Comparison of ENCODE assay signal across 24 mouse cellular contexts in the genomic region with DNA sequence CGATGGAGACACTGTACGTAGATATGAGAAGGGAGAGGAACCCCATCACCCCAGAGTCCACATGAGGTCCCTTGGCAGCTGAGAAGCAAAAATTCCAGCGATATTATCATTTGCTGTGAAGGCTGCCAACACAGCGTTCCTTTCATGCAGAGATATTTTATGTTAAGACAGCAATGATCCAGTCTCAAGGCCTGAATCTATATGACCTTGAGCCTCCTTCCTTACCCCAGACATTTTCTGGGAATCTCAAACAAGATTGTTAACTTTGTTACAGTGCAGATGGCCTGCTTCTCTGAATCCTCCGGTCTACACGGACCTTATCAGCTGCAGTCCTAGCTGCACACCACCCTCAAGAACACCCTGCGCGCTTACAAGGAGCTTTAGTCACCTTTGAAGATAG.
DNase-seq lines count a peak whose midpoint lies in the region; ATAC-seq and TF ChIP-seq lines count a peak whose summit lies in the region.
"Had no signal": no experiment of that assay in that cellular context is flagged by ENCODE, and none has a peak within 500 bp of the region (broad histone marks: within the 10 kb centered on the region; RNA-seq: fewer than 3 reads in every experiment).

No protein-coding gene starts in this region.

- H3K9ac ChIP-seq in kidney, embryonic 16.5 days (replicated peaks; ENCODE audit: low read length): no peak overlapping the region
- H3K9ac ChIP-seq in embryonic facial prominence, embryonic 14.5 days (ENCODE audit: low read depth, low read length): no peak overlapping the region
- H3K9ac ChIP-seq in intestine, embryonic 16.5 days (ENCODE audit: low read depth, low read length): no peak overlapping the region
- no peak overlapping the region for H3K9ac ChIP-seq in stomach, postnatal 0 days (ENCODE audit: low read length)
- H3K9ac ChIP-seq: heart, embryonic 12.5 days; hindbrain, embryonic 14.5 days; limb, embryonic 12.5 days; liver, embryonic 14.5 days; neural tube, embryonic 13.5 days had no signal

- DNase-seq in kidney, adult 2 months: no peak
- no peak for DNase-seq in embryonic facial prominence, embryonic 14.5 days (ENCODE audit: low spot score)
- no peak for DNase-seq in stomach, postnatal 0 days (ENCODE audit: low spot score)
- DNase-seq in left cerebral cortex, adult 11 months (ENCODE audit: low spot score): no peak
- DNase-seq in spleen, postnatal 36 days (ENCODE audit: low spot score in 2 of 2): no peak
- DNase-seq: adrenal gland, postnatal 36 days; cerebellum, adult 2 months; gastrocnemius, postnatal 25 days; kidney, adult 11 months; layer of hippocampus, adult 9-11 months; lung, postnatal 10 days; midbrain, embryonic 14.5 days; right cerebral cortex, postnatal 14 days; spleen, adult 18-20 months; thymus, postnatal 4 days had no signal

- TF ChIP-seq POLR2A in kidney, adult 2 months (IDR thresholded peaks at IDR 0.05; ENCODE audit: low read depth, low read length): no peak

- no peak overlapping the region for H3K4me2 ChIP-seq in kidney, embryonic 16.5 days (replicated peaks; ENCODE audit: low read depth, low read length)
- H3K4me2 ChIP-seq in embryonic facial prominence, embryonic 14.5 days (ENCODE audit: low read depth, low read length): no peak overlapping the region
- H3K4me2 ChIP-seq in intestine, embryonic 16.5 days (ENCODE audit: low read depth, low read length): no peak overlapping the region
- no peak overlapping the region for H3K4me2 ChIP-seq in stomach, postnatal 0 days (replicated peaks; ENCODE audit: low read depth)
- H3K4me2 ChIP-seq: heart, embryonic 12.5 days; hindbrain, embryonic 14.5 days; limb, embryonic 12.5 days; neural tube, embryonic 13.5 days had no signal

- no peaks in the 10 kb centered on the region for H3K36me3 ChIP-seq in kidney, embryonic 16.5 days (ENCODE audit: insufficient read depth, low read length)
- H3K36me3 ChIP-seq in kidney, adult 2 months (ENCODE audit: control insufficient read depth, insufficient read depth, low read length): no peaks in the 10 kb centered on the region
- H3K36me3 ChIP-seq in embryonic facial prominence, embryonic 14.5 days (ENCODE audit: control insufficient read depth, insufficient read depth, low read length): no peaks in the 10 kb centered on the region
- H3K36me3 ChIP-seq in intestine, embryonic 16.5 days (ENCODE audit: control insufficient read depth, insufficient read depth, low read length): no peaks in the 10 kb centered on the region
- no peaks in the 10 kb centered on the region for H3K36me3 ChIP-seq in stomach, postnatal 0 days (ENCODE audit: control insufficient read depth, insufficient read depth, low read length)
- H3K36me3 ChIP-seq: heart, embryonic 12.5 days; limb, embryonic 12.5 days; neural tube, embryonic 13.5 days had no signal

- peaks cover 24% of the 10 kb centered on the region for H3K4me1 ChIP-seq in kidney, embryonic 16.5 days (ENCODE audit: insufficient read depth, low read length)
- H3K4me1 ChIP-seq in kidney, adult 2 months (ENCODE audit: control insufficient read depth, insufficient read depth, low read length): no peaks in the 10 kb centered on the region
- peaks cover 51% of the 10 kb centered on the region for H3K4me1 ChIP-seq in embryonic facial prominence, embryonic 14.5 days (ENCODE audit: control insufficient read depth, insufficient read depth, low read length)
- peaks cover 10% of the 10 kb centered on the region; the same call in 1 of the 2 replicates for H3K4me1 ChIP-seq in intestine, embryonic 16.5 days (ENCODE audit: control insufficient read depth, insufficient read depth, low read length)
- no peaks in the 10 kb centered on the region; the same call in 1 of the 2 replicates for H3K4me1 ChIP-seq in stomach, postnatal 0 days (replicated peaks; ENCODE audit: control insufficient read depth, insufficient read depth)

- TF ChIP-seq CTCF in kidney, adult 2 months (conservative IDR thresholded peaks at IDR 0.05; ENCODE audit: insufficient read depth, insufficient read length, low read depth, low read length): no peak
- TF ChIP-seq CTCF in stomach, postnatal 0 days (IDR thresholded peaks at IDR 0.05; ENCODE audit: low read depth): no peak

- no peak for ATAC-seq in kidney, embryonic 16.5 days (ENCODE audit: low FRiP score, low TSS enrichment)
- ATAC-seq in embryonic facial prominence, embryonic 14.5 days (ENCODE audit: low read depth): no peak
- ATAC-seq in intestine, embryonic 16.5 days: no peak
- no peak for ATAC-seq in stomach, postnatal 0 days (ENCODE audit: low FRiP score, low TSS enrichment)
- ATAC-seq: forebrain, embryonic 14.5 days had no signal

- no peaks in the 10 kb centered on the region for H3K27me3 ChIP-seq in kidney, embryonic 16.5 days (ENCODE audit: insufficient read depth, low read length)
- no peaks in the 10 kb centered on the region for H3K27me3 ChIP-seq in kidney, adult 2 months (replicated peaks; ENCODE audit: control insufficient read depth, insufficient read depth, low read length)
- no peaks in the 10 kb centered on the region for H3K27me3 ChIP-seq in embryonic facial prominence, embryonic 14.5 days (replicated peaks; ENCODE audit: control insufficient read depth, insufficient read depth, low read length)
- no peaks in the 10 kb centered on the region for H3K27me3 ChIP-seq in intestine, embryonic 16.5 days (replicated peaks; ENCODE audit: control insufficient read depth, insufficient read depth, low read length)
- H3K27me3 ChIP-seq in stomach, postnatal 0 days (ENCODE audit: control insufficient read depth, insufficient read depth, low read length): no peaks in the 10 kb centered on the region
- H3K27me3 ChIP-seq: heart, embryonic 12.5 days; limb, embryonic 12.5 days; neural tube, embryonic 13.5 days had no signal

- H3K4me3 ChIP-seq in kidney, embryonic 16.5 days (ENCODE audit: low read length): no peak overlapping the region
- H3K4me3 ChIP-seq in kidney, adult 2 months (ENCODE audit: insufficient read depth, low read depth, low read length): no peak overlapping the region
- H3K4me3 ChIP-seq in embryonic facial prominence, embryonic 14.5 days (ENCODE audit: low read depth, low read length): no peak overlapping the region
- no peak overlapping the region for H3K4me3 ChIP-seq in intestine, embryonic 16.5 days (ENCODE audit: low read length)
- no peak overlapping the region for H3K4me3 ChIP-seq in stomach, postnatal 0 days (ENCODE audit: low read depth, low read length)
- H3K4me3 ChIP-seq: erythroblast, embryonic 14.5 days; heart, embryonic 12.5 days; limb, embryonic 12.5 days; neural tube, embryonic 13.5 days had no signal

- no peaks in the 10 kb centered on the region for H3K9me3 ChIP-seq in kidney, embryonic 16.5 days (ENCODE audit: low read length)
- H3K9me3 ChIP-seq in embryonic facial prominence, embryonic 14.5 days (ENCODE audit: control insufficient read depth, low read length): no peaks in the 10 kb centered on the region
- H3K9me3 ChIP-seq in intestine, embryonic 16.5 days (ENCODE audit: control insufficient read depth, low read length): no peaks in the 10 kb centered on the region
- no peaks in the 10 kb centered on the region for H3K9me3 ChIP-seq in stomach, postnatal 0 days (ENCODE audit: control insufficient read depth, low read length)
- H3K9me3 ChIP-seq: heart, embryonic 12.5 days; limb, embryonic 12.5 days; neural tube, embryonic 13.5 days had no signal

- no peak for TF ChIP-seq EP300 in stomach, postnatal 0 days (optimal IDR thresholded peaks at IDR 0.05)

- H3K27ac ChIP-seq in kidney, embryonic 16.5 days (ENCODE audit: low read length): peak overlapping the region; percentile 52
- no peak overlapping the region for H3K27ac ChIP-seq in kidney, adult 2 months (ENCODE audit: insufficient read depth, low read depth, low read length)
- peak overlapping the region; percentile 30; the same call in 1 of the 2 replicates for H3K27ac ChIP-seq in embryonic facial prominence, embryonic 14.5 days (replicated peaks; ENCODE audit: low read depth, low read length)
- H3K27ac ChIP-seq in intestine, embryonic 16.5 days (ENCODE audit: low read length): peak overlapping the region; percentile 70
- peak overlapping the region; percentile 65; the same call in 1 of the 2 replicates for H3K27ac ChIP-seq in stomach, postnatal 0 days (replicated peaks)
- H3K27ac ChIP-seq: hindbrain, embryonic 14.5 days; liver, embryonic 14.5 days; neural tube, embryonic 13.5 days had no signal

- 73% methylated on average over 8 of the region's 8 CpGs for WGBS in kidney, embryonic 16.5 days
- 80% methylated on average over 8 of the region's 8 CpGs for WGBS in kidney, adult 2 months
- 80% methylated on average over 8 of the region's 8 CpGs for WGBS in embryonic facial prominence, embryonic 14.5 days
- 52% methylated on average over 8 of the region's 8 CpGs for WGBS in intestine, embryonic 16.5 days
- WGBS in stomach, postnatal 0 days: 45% methylated on average over 8 of the region's 8 CpGs
